Mouse (Mus musculus) stomach, embryonic 15.5 days (tissue): ENCODE data around the gene Mak. TPM values are rescaled to one million over a fixed set of nuclear protein-coding genes. Genes with fewer than 3 reads are reported as not detected.

Experiments used
- ATAC-seq: fragments of 200-750 bp; cut with Nextera tagmentation; 2 replicates; pipeline ENCODE4 v1.8.0; 2017; ENCODE audit warnings: low read depth, moderate number of reproducible peaks, moderate TSS enrichment; ENCODE audit not compliant: insufficient read depth, low FRiP score
- H3K27ac ChIP-seq: fragments of 300-500 bp; sonication (generic); 2 replicates; pipeline ENCODE4 v1.5.1; 2015; ENCODE audit warnings: mild to moderate bottlenecking, inconsistent platforms
- H3K27me3 ChIP-seq: fragments of 300-500 bp; sonication (generic); replicated peaks from 2 replicates; pipeline ENCODE4 v1.6.1; 2015; ENCODE audit warnings: inconsistent platforms
- H3K36me3 ChIP-seq: fragments of 300-500 bp; sonication (generic); 2 replicates; pipeline ENCODE4 v1.6.1; 2015; ENCODE audit warnings: inconsistent platforms
- H3K4me1 ChIP-seq: fragments of 300-500 bp; sonication (generic); 2 replicates; pipeline ENCODE4 v1.6.1; 2015; ENCODE audit warnings: inconsistent platforms
- H3K4me2 ChIP-seq: fragments of 300-500 bp; sonication (generic); 2 replicates; pipeline ENCODE4 v1.6.1; 2015; ENCODE audit warnings: mild to moderate bottlenecking, inconsistent platforms
- H3K4me3 ChIP-seq: fragments of 300-500 bp; sonication (generic); replicated peaks from 2 replicates; pipeline ENCODE4 v1.5.1; 2015; ENCODE audit warnings: inconsistent platforms
- H3K9ac ChIP-seq: fragments of 300-500 bp; sonication (generic); 2 replicates; pipeline ENCODE4 v1.6.1; 2015; ENCODE audit warnings: inconsistent platforms
- H3K9me3 ChIP-seq: fragments of 300-500 bp; sonication (generic); 2 replicates; pipeline ENCODE4 v1.6.1; 2016; ENCODE audit warnings: inconsistent platforms
- WGBS: fragments of 180-500 bp; shearing (Covaris S2); methylation state at CpG from one replicate; pipeline ENCODE4 v1.1.7; 2015; 5-methylcytosine and 5-hydroxymethylcytosine counted together
- polyA plus RNA-seq: library from polyadenylated mRNA; unstranded; fragments of >200 nt; fragmentation: Nextera tagmentation; extraction: Ambion mirVana; gene quantifications from 2 replicates; pipeline ENCODE4 v1.2.1, GENCODE M21; 2015

Gene Mak
- polyA plus RNA-seq, result 0.37 and 0.41 TPM in 2 replicates

- under 1% methylated on average over 38 of the region's 40 CpGs for WGBS
- ATAC-seq, result peak; percentile 92
- no peak within 1 kb of the TSS for H3K27ac ChIP-seq
- H3K9ac ChIP-seq, result 0 out of 2 replicates have a peak within 1 kb of the TSS, but pooled peaks have one; percentile 16
- no peaks in the 10 kb centered on the region for H3K9me3 ChIP-seq
- peaks cover 3% of the 10 kb centered on the region; the same call in 1 of the 2 replicates for H3K27me3 ChIP-seq
- H3K4me3 ChIP-seq, result peak within 1 kb of the TSS; percentile 52
- H3K4me2 ChIP-seq, result peak within 1 kb of the TSS; percentile 97
- no peaks in the 10 kb centered on the region for H3K36me3 ChIP-seq
- H3K4me1 ChIP-seq, result 0 out of 2 replicates have a peak, but pooled peaks cover 6% of the 10 kb centered on the region
These were observed at the start of gene Mak for GRCm38 (mm10) chr13:41079421-41079780. Gene Mak, minus strand, starts transcription at chr13:41079706.

- Histone ChIP-seq H3K4me1 (no peaks in the 10 kb centered on the region; the same call in 1 of the 2 replicates), H3K9ac (no peak overlapping the region), H3K27ac (no peak overlapping the region), H3K4me3 (no peak overlapping the region), H3K9me3 (no peaks in the 10 kb centered on the region), H3K36me3 (no peaks in the 10 kb centered on the region), H3K27me3 (no peaks in the 10 kb centered on the region), H3K4me2 (no peak overlapping the region)
- WGBS, result 82% methylated on average over 8 of the region's 8 CpGs
- ATAC-seq, result no peak
These were observed 49.6 kb upstream of the Mak start for GRCm38 (mm10) chr13:41129061-41129460.

GRCm38 (mm10) chr13:41128326-41128725 is 48.8 kb upstream of the Mak start:
- H3K36me3 ChIP-seq, result no peaks in the 10 kb centered on the region
- H3K9ac ChIP-seq, result no peak overlapping the region
- H3K9me3 ChIP-seq, result no peaks in the 10 kb centered on the region
- no peak overlapping the region for H3K27ac ChIP-seq
- no peak overlapping the region for H3K4me3 ChIP-seq
- H3K4me1 ChIP-seq, result no peaks in the 10 kb centered on the region; the same call in 1 of the 2 replicates
- WGBS, result 85% methylated on average over 8 of the region's 8 CpGs
- H3K27me3 ChIP-seq, result no peaks in the 10 kb centered on the region
- no peak for ATAC-seq
- no peak overlapping the region for H3K4me2 ChIP-seq

GRCm38 (mm10) chr13:41123666-41124225 is 44.2 kb upstream of the Mak start:
- H3K27me3 ChIP-seq, result no peaks in the 10 kb centered on the region
- no peak for ATAC-seq
- 89% methylated on average over 6 of the region's 6 CpGs for WGBS
- no peaks in the 10 kb centered on the region for H3K4me1 ChIP-seq
- H3K4me3 ChIP-seq, result no peak overlapping the region
- H3K9ac ChIP-seq, result no peak overlapping the region
- no peaks in the 10 kb centered on the region for H3K9me3 ChIP-seq
- H3K27ac ChIP-seq, result no peak overlapping the region
- no peak overlapping the region for H3K4me2 ChIP-seq
- H3K36me3 ChIP-seq, result no peaks in the 10 kb centered on the region

- no peak overlapping the region for H3K4me2 ChIP-seq
- no peaks in the 10 kb centered on the region for H3K9me3 ChIP-seq
- H3K4me3 ChIP-seq, result no peak overlapping the region
- H3K36me3 ChIP-seq, result no peaks in the 10 kb centered on the region
- no peak overlapping the region for H3K27ac ChIP-seq
- no peaks in the 10 kb centered on the region for H3K4me1 ChIP-seq
- ATAC-seq, result no peak
- no peak overlapping the region for H3K9ac ChIP-seq
- 32% methylated on average over 9 of the region's 9 CpGs for WGBS
- no peaks in the 10 kb centered on the region for H3K27me3 ChIP-seq
These were observed 39.8 kb upstream of the Mak start for GRCm38 (mm10) chr13:41119152-41119945.

- 35% methylated on average over 14 of the region's 14 CpGs for WGBS
- H3K27me3 ChIP-seq, result no peaks in the 10 kb centered on the region
- no peaks in the 10 kb centered on the region for H3K4me1 ChIP-seq
- H3K9ac ChIP-seq, result no peak within 1 kb of the TSS
- H3K9me3 ChIP-seq, result no peaks in the 10 kb centered on the region
- ATAC-seq, result peak; percentile 60; the same call in 1 of the 2 replicates
- H3K36me3 ChIP-seq, result no peaks in the 10 kb centered on the region
- H3K4me3 ChIP-seq, result peak within 1 kb of the TSS; percentile 8
- H3K27ac ChIP-seq, result no peak within 1 kb of the TSS
- H3K4me2 ChIP-seq, result peak within 1 kb of the TSS; percentile 32
These were observed 34.4 kb upstream of the Mak start, which contains the start of gene Sycp2l for GRCm38 (mm10) chr13:41113940-41114339. Gene Sycp2l, plus strand, starts transcription at chr13:41114307.

GRCm38 (mm10) chr13:41110935-41111334 is 31.4 kb upstream of the Mak start, which contains the start of gene Gcm2:
Gene Gcm2, minus strand, starts transcription at chr13:41111035.
- Histone ChIP-seq H3K27ac (no peak within 1 kb of the TSS), H3K9me3 (no peaks in the 10 kb centered on the region), H3K27me3 (no peaks in the 10 kb centered on the region), H3K4me2 (no peak within 1 kb of the TSS), H3K4me3 (no peak within 1 kb of the TSS), H3K36me3 (no peaks in the 10 kb centered on the region), H3K9ac (no peak within 1 kb of the TSS), H3K4me1 (no peaks in the 10 kb centered on the region)
- no peak for ATAC-seq
- WGBS, result 78% methylated on average over 3 of the region's 3 CpGs

- WGBS, result 85% methylated on average over 13 of the region's 13 CpGs
- H3K27ac ChIP-seq, result no peak overlapping the region
- no peak for ATAC-seq
- H3K4me3 ChIP-seq, result no peak overlapping the region
- H3K9me3 ChIP-seq, result no peaks in the 10 kb centered on the region
- no peak overlapping the region for H3K4me2 ChIP-seq
- no peaks in the 10 kb centered on the region for H3K36me3 ChIP-seq
- H3K27me3 ChIP-seq, result no peaks in the 10 kb centered on the region
- H3K4me1 ChIP-seq, result no peaks in the 10 kb centered on the region
- H3K9ac ChIP-seq, result no peak overlapping the region
These were observed 26.0 kb upstream of the Mak start for GRCm38 (mm10) chr13:41105541-41105940.

GRCm38 (mm10) chr13:41103841-41104525 is 24.5 kb upstream of the Mak start:
- Histone ChIP-seq H3K27me3 (no peaks in the 10 kb centered on the region), H3K9me3 (no peaks in the 10 kb centered on the region), H3K9ac (no peak overlapping the region), H3K4me2 (no peak overlapping the region), H3K36me3 (no peaks in the 10 kb centered on the region), H3K27ac (no peak overlapping the region), H3K4me1 (no peaks in the 10 kb centered on the region), H3K4me3 (no peak overlapping the region)
- ATAC-seq, result peak; percentile 27; the same call in 1 of the 2 replicates
- WGBS, result 67% methylated on average over 12 of the region's 12 CpGs

GRCm38 (mm10) chr13:41100031-41100430 is 20.5 kb upstream of the Mak start:
- H3K36me3 ChIP-seq, result no peaks in the 10 kb centered on the region
- WGBS, result 95% methylated on average over 2 of the region's 2 CpGs
- no peak overlapping the region for H3K9ac ChIP-seq
- no peak for ATAC-seq
- no peaks in the 10 kb centered on the region for H3K27me3 ChIP-seq
- no peak overlapping the region for H3K4me3 ChIP-seq
- H3K27ac ChIP-seq, result no peak overlapping the region
- H3K4me1 ChIP-seq, result no peaks in the 10 kb centered on the region
- H3K4me2 ChIP-seq, result no peak overlapping the region
- H3K9me3 ChIP-seq, result no peaks in the 10 kb centered on the region

- H3K36me3 ChIP-seq, result no peaks in the 10 kb centered on the region
- 82% methylated on average over 15 of the region's 15 CpGs for WGBS
- H3K27me3 ChIP-seq, result no peaks in the 10 kb centered on the region
- no peaks in the 10 kb centered on the region for H3K4me1 ChIP-seq
- H3K4me3 ChIP-seq, result no peak overlapping the region
- no peaks in the 10 kb centered on the region for H3K9me3 ChIP-seq
- no peak overlapping the region for H3K4me2 ChIP-seq
- no peak for ATAC-seq
- H3K9ac ChIP-seq, result no peak overlapping the region
- no peak overlapping the region for H3K27ac ChIP-seq
These were observed 18.8 kb upstream of the Mak start for GRCm38 (mm10) chr13:41098325-41098724.
